7 mouse cellular contexts compared by ENCODE assay signal in the genomic region with DNA sequence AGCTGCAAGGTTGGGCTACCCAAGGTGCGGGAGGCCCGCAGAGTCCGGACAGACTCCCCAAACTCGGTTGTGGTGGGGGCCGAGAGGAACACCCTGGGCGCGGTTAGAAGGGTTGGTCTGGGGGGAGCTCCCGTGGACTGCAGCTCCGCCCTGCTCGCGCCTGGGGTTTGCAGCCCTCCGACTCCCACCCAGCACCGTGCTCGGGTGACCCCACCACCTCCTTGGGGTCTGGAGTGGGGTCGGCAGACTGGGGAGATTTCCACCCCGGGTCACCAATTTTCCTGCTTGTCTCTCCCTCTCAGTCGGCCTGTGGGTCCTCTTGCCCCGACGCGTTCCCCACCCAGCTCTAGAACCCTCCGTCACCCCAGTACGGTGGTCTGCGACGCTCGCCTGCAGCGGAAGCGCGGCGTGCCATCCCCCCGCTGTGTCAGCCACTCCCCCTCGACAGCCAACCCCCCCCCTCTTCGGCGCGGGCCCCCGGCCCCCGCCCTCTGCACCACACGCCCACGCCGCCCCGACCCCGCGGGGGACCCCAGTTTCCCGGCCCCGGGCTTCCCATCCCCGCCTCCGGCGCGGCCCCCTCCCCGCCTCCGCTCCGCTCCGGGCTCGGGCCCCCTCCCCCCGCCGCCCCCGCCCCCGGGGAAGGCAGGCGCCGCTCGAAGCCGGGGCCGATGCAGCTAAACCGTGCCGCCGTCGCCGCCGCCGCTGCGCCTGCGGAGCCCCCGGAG. TPM values are rescaled to one million over a fixed set of nuclear protein-coding genes. Genes with fewer than 3 reads are reported as not detected.
DNase-seq lines count a peak whose midpoint lies in the region; ATAC-seq lines count a peak whose summit lies in the region.

A gene (plus strand): TSS at position 663 of the 728 bp plus-strand sequence.

- H3K27ac ChIP-seq in lung, embryonic 15.5 days: peak within 1 kb of the TSS; percentile 67
- peak within 1 kb of the TSS; percentile 92 for H3K27ac ChIP-seq in midbrain, embryonic 10.5 days (replicated peaks)

- peak within 1 kb of the TSS; percentile 92 for H3K4me2 ChIP-seq in lung, embryonic 15.5 days

- H3K9ac ChIP-seq in lung, embryonic 15.5 days: peak within 1 kb of the TSS; percentile 60

- no peaks in the 10 kb centered on the region for H3K9me3 ChIP-seq in lung, embryonic 15.5 days
- H3K9me3 ChIP-seq in midbrain, embryonic 10.5 days (replicated peaks): no peaks in the 10 kb centered on the region

- H3K4me3 ChIP-seq in lung, embryonic 15.5 days: peak within 1 kb of the TSS; percentile 79
- H3K4me3 ChIP-seq in midbrain, embryonic 10.5 days: peak within 1 kb of the TSS; percentile 83

- no peak for DNase-seq in lung, postnatal 14 days
- peak in 1 of 2 experiments; percentile 33 for DNase-seq in heart, adult 18-20 months
- peak in 1 of 2 experiments; percentile 28 for DNase-seq in layer of hippocampus, postnatal 14 days (ENCODE audit: low spot score in 2 of 2)
- peak; percentile 67 for DNase-seq in midbrain, embryonic 10.5 days (ENCODE audit: low spot score)
- DNase-seq in thymus, postnatal 36 days: peak; percentile 49 to 64

- peaks cover 24% of the 10 kb centered on the region for H3K4me1 ChIP-seq in lung, embryonic 15.5 days
- H3K4me1 ChIP-seq in midbrain, embryonic 10.5 days: peaks cover 48% of the 10 kb centered on the region

- peaks cover 5% of the 10 kb centered on the region; the same call in 1 of the 2 replicates for H3K36me3 ChIP-seq in lung, embryonic 15.5 days
- peaks cover 12% of the 10 kb centered on the region for H3K36me3 ChIP-seq in midbrain, embryonic 10.5 days

- ATAC-seq in lung, embryonic 15.5 days (ENCODE audit: borderline replicate concordance, extremely low read depth, low FRiP score, low TSS enrichment): peak; percentile 19; the same call in 1 of the 2 replicates
- ATAC-seq in common myeloid progenitor, adult 5-6 weeks (replicated peaks; ENCODE audit: low read depth, poor library complexity, severe bottlenecking): peak; percentile 20

- peaks cover 32% of the 10 kb centered on the region for H3K27me3 ChIP-seq in lung, embryonic 15.5 days
- peaks cover 57% of the 10 kb centered on the region for H3K27me3 ChIP-seq in midbrain, embryonic 10.5 days (ENCODE audit: low read depth, poor library complexity, severe bottlenecking)

- under 1% methylated on average over 45 of the region's 72 CpGs for WGBS in lung, embryonic 15.5 days
- WGBS in midbrain, embryonic 10.5 days: under 1% methylated on average over 33 of the region's 72 CpGs

RNA-seq across cellular contexts. Expression of the gene that starts here (rescaled TPM):
- 2.5 and 2.8 TPM in 2 replicates for polyA plus RNA-seq in lung, embryonic 15.5 days (2015; fragmentation: Nextera tagmentation; extraction: Ambion mirVana)
- total RNA-seq in common myeloid progenitor, adult 5-6 weeks (2017): 10.2 and 14.9 TPM in 2 replicates
- total RNA-seq in heart, adult 18-20 months (2021): 10 to 100 TPM; 35.9 to 40.4 TPM
- total RNA-seq in layer of hippocampus, postnatal 14 days (2021): 100 to 1,000 TPM; 271 to 274 TPM
- 2.1 and 2.6 TPM in 2 replicates for polyA plus RNA-seq in midbrain, embryonic 10.5 days (2016; fragmentation: Nextera tagmentation; extraction: Ambion mirVana)

Comparison
In these comparisons a context has a peak if more than half of its experiments do, and no peak if none do; other contexts are left out.
1. RNA of the gene that starts here (total RNA-seq): 271 to 274 TPM in layer of hippocampus, postnatal 14 days; 35.9 to 40.4 TPM in heart, adult 18-20 months and 10.2 to 14.9 TPM in common myeloid progenitor, adult 5-6 weeks; every median in the first group is over 4 times any median in the second.